Mouse (Mus musculus) CH12.LX (cell line): ENCODE data around the gene Syt9.

Experiments
- CTCF ChIP-seq, 2 experiments: IDR thresholded peaks in 1 of 2; conservative IDR thresholded peaks in 1 of 2; 2 replicates each; pipeline ENCODE4 v1.5.1; 2011 to 2012; ENCODE audit warnings: low read depth in 2 of 2, low read length in 2 of 2, improper control_type of control experiment in 1 of 2, inconsistent platforms in 1 of 2, mild to moderate bottlenecking in 1 of 2, moderate library complexity in 1 of 2
- KAT2A ChIP-seq: IDR thresholded peaks from 2 replicates; pipeline ENCODE4 v1.6.1; 2012; ENCODE audit warnings: low read length, improper control_type of control experiment, inconsistent platforms; ENCODE audit not compliant: insufficient replicate concordance
- MEF2A ChIP-seq: IDR thresholded peaks from 2 replicates; pipeline ENCODE4 v1.6.1; 2014; ENCODE audit warnings: low read depth, mild to moderate bottlenecking, inconsistent platforms, low read length, improper control_type of control experiment, borderline replicate concordance
- MYC ChIP-seq: IDR thresholded peaks from 2 replicates; pipeline ENCODE4 v1.6.1; 2011; ENCODE audit warnings: low read depth, mild to moderate bottlenecking, improper control_type of control experiment, low read length
- POLR2A ChIP-seq: IDR thresholded peaks from 2 replicates; pipeline ENCODE4 v1.6.1; 2011; ENCODE audit warnings: low read depth, mild to moderate bottlenecking, improper control_type of control experiment, low read length
- ZNF384 ChIP-seq: IDR thresholded peaks from 2 replicates; pipeline ENCODE4 v1.6.1; 2012; ENCODE audit warnings: low read depth, low read length, improper control_type of control experiment, inconsistent platforms

DNA sequence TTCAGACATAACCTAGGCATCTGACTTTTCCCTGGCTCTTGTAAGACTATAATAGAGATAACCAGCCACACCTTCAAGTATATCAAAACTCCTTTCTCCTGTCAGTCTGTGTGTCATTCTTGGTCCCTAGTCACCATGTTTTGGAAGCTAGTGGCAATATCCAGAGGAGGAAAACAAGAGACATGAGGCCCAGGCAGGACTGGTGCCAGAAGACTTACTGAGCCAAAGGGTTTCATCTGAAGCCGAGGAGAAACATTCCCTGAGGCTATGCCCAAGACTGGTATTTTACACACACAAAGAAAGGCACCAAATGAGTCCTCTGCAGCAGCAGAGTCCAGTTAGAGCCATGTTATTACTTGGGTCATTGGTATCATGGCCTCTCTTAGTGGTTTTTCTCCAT is 174.5 kb downstream of the Syt9 start:
- TF ChIP-seq MYC (no peak), CTCF (conservative IDR thresholded peaks at IDR 0.05 in 1 of 2, IDR thresholded peaks at IDR 0.05 in 1 of 2; ENCODE audit: low read depth in 2 of 2, low read length in 2 of 2) (no peak), POLR2A (no peak), ZNF384 (no peak), KAT2A (no peak), MEF2A (no peak)
